Mouse (Mus musculus) heart, postnatal 0 days (tissue): ENCODE measurements at regions not wholly inside any gene's neighbourhood (a gene's known extent, or its start where the extent isn't known, plus 50 kb on each side); places are given as distances from the start of the nearest gene placed in this dataset.

Experiments
- CTCF ChIP-seq: IDR thresholded peaks from 2 replicates; pipeline ENCODE4 v1.5.1; 2016; ENCODE audit warnings: antibody characterized with exemption, control low read depth, low read depth
- EP300 ChIP-seq: IDR thresholded peaks from 2 replicates; pipeline ENCODE4 v1.6.1; 2016; ENCODE audit warnings: antibody characterized with exemption, low read depth

DNA sequence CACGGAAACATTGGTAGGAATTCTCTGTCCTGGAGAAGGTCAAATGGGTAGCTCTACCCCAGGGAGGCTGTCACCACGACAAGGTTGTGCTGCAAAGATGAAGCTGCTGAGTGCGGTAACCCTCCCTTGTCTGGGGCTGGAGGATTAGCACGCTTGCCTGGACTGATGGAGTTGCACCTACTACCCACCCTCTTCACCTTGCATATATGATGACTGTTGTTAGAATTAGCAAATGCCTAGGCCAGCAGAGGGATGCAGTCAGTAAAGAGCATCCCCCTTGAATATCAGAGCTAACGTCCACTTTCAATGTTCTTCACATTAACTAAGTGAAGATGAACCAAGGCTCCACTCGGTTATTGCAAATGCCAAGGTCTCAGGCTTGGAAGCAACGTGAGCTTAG, 169.7 kb upstream of the Pabpc6 start:
- TF ChIP-seq EP300 (no peak), CTCF (no peak)
